In genomic region chr17:31817203-31817602, GRCm38 (mm10) we compare ENCODE assay signal across 11 mouse cellular contexts. TPM values are rescaled to one million over a fixed set of nuclear protein-coding genes. Genes with fewer than 3 reads are reported as not detected.
DNase-seq lines count a peak whose midpoint lies in the region.
"Had no signal": no experiment of that assay in that cellular context is flagged by ENCODE, and none has a peak within 500 bp of the region (broad histone marks: within the 10 kb centered on the region; RNA-seq: fewer than 3 reads in every experiment).

No protein-coding gene starts in this region.

- peaks cover 54% of the 10 kb centered on the region for H3K4me1 ChIP-seq in midbrain, embryonic 10.5 days

- WGBS in midbrain, embryonic 10.5 days, result 22% methylated on average over 5 of the region's 5 CpGs

- no peak overlapping the region for H3K4me3 ChIP-seq in midbrain, embryonic 10.5 days
- H3K4me3 ChIP-seq: lung, embryonic 15.5 days had no signal

- DNase-seq in left cerebral cortex, adult 18-20 months (ENCODE audit: low spot score in 2 of 2), result peak; percentile 25 to 48
- DNase-seq in left cerebral cortex, adult 11 months (ENCODE audit: low spot score), result no peak
- peak; percentile 65 for DNase-seq in forelimb bud, embryonic 11.5 days (ENCODE audit: low read depth, low spot score)
- peak; percentile 69 for DNase-seq in midbrain, embryonic 10.5 days (ENCODE audit: low spot score)
- DNase-seq in right cerebral cortex, postnatal 14 days, result peak; percentile 52
- DNase-seq in spleen, postnatal 10 days (ENCODE audit: low spot score in 2 of 2), result no peak
- DNase-seq in adrenal gland, adult 18-20 months (ENCODE audit: low spot score in 2 of 2), result no peak
- no peak for DNase-seq in adrenal gland, postnatal 14 days
- DNase-seq: gastrocnemius, postnatal 25 days had no signal

- peak overlapping the region; percentile 56; the same call in 1 of the 2 replicates for H3K27ac ChIP-seq in midbrain, embryonic 10.5 days (replicated peaks)
- H3K27ac ChIP-seq: lung, embryonic 15.5 days had no signal

- H3K36me3 ChIP-seq in midbrain, embryonic 10.5 days, result no peaks in the 10 kb centered on the region
- H3K36me3 ChIP-seq: lung, embryonic 15.5 days had no signal

- no peaks in the 10 kb centered on the region for H3K27me3 ChIP-seq in midbrain, embryonic 10.5 days (ENCODE audit: low read depth, poor library complexity, severe bottlenecking)
- H3K27me3 ChIP-seq: CH12.LX; lung, embryonic 15.5 days had no signal

- no peaks in the 10 kb centered on the region for H3K9me3 ChIP-seq in midbrain, embryonic 10.5 days (replicated peaks)
- H3K9me3 ChIP-seq: lung, embryonic 15.5 days had no signal

RNA-seq across cellular contexts. Expression of gene Sik1, which starts 38.4 kb away (rescaled TPM):
- total RNA-seq in left cerebral cortex, adult 18-20 months (2021), result 10 to 100 TPM; 28.3 to 37.8 TPM
- 9.2 TPM in 2 replicates for polyA plus RNA-seq in midbrain, embryonic 10.5 days (2016; fragmentation: Nextera tagmentation; extraction: Ambion mirVana)
- 10 to 100 TPM; 41.3 to 81.9 TPM for total RNA-seq in adrenal gland, adult 18-20 months (2021)
- total RNA-seq in adrenal gland, postnatal 14 days (2021), result 47.3 and 100 TPM in 2 replicates

Comparison
In these comparisons a context has a peak if more than half of its experiments do, and no peak if none do; other contexts are left out.
1. DNase-seq: peak in left cerebral cortex, adult 18-20 months (2 of 2), forelimb bud, embryonic 11.5 days (single experiment), midbrain, embryonic 10.5 days (single experiment) and right cerebral cortex, postnatal 14 days (single experiment); none in left cerebral cortex, adult 11 months (single experiment), spleen, postnatal 10 days (0 of 2), adrenal gland, adult 18-20 months (0 of 2) and adrenal gland, postnatal 14 days (single experiment).